Mouse (Mus musculus) MEL (cell line): ENCODE results near the gene Gnao1. TPM values are rescaled to one million over a fixed set of nuclear protein-coding genes. Genes with fewer than 3 reads are reported as not detected.

Source experiments
- DNase-seq: peaks from one replicate; pipeline ENCODE4 v3.0.0; 2011; ENCODE audit warnings: low read depth, low spot score
- H3K27ac ChIP-seq: 2 replicates; pipeline ENCODE4 v1.5.1; 2012; ENCODE audit warnings: low read depth, mild to moderate bottlenecking, control low read depth, low read length, moderate library complexity; ENCODE audit not compliant: control insufficient read depth
- H3K27me3 ChIP-seq, 2 experiments: fragments of 150-350 bp in 1 of 2; sonication (generic) in 1 of 2; 2 replicates each; pipeline ENCODE4 v1.6.1; 2012; ENCODE audit warnings: low read length in 2 of 2, mild to moderate bottlenecking in 2 of 2, improper control_type of control experiment in 1 of 2, moderate library complexity in 1 of 2; ENCODE audit not compliant: insufficient read depth in 2 of 2, control insufficient read depth in 1 of 2
- H3K36me3 ChIP-seq, 2 experiments: 2 replicates each; pipeline ENCODE4 v1.6.1; 2012 to 2014; ENCODE audit warnings: low read length in 2 of 2, improper control_type of control experiment in 1 of 2, inconsistent platforms in 1 of 2, mild to moderate bottlenecking in 1 of 2; ENCODE audit not compliant: insufficient read depth in 2 of 2, control insufficient read depth in 1 of 2
- H3K4me1 ChIP-seq, 2 experiments: fragments of 150-350 bp in 1 of 2; sonication (generic) in 1 of 2; 2 replicates each; pipeline ENCODE4 v1.6.1; 2012; ENCODE audit warnings: low read length in 2 of 2, improper control_type of control experiment in 1 of 2, mild to moderate bottlenecking in 1 of 2; ENCODE audit not compliant: insufficient read depth in 2 of 2, control insufficient read depth in 1 of 2
- H3K4me3 ChIP-seq, 2 experiments: fragments of 150-350 bp in 1 of 2; sonication (generic) in 1 of 2; 2 replicates each; pipeline ENCODE4 v1.5.1; 2012; ENCODE audit warnings: low read depth in 2 of 2, low read length in 2 of 2, mild to moderate bottlenecking in 2 of 2, moderate library complexity in 2 of 2, control low read depth in 1 of 2, improper control_type of control experiment in 1 of 2; ENCODE audit not compliant: control insufficient read depth in 1 of 2, insufficient read depth in 1 of 2
- H3K79me2 ChIP-seq: 2 replicates; pipeline ENCODE4 v1.6.1; 2012; ENCODE audit warnings: mild to moderate bottlenecking, low read length, moderate library complexity; ENCODE audit not compliant: control insufficient read depth, poor library complexity, insufficient read depth
- H3K9ac ChIP-seq: 2 replicates; pipeline ENCODE4 v1.6.1; 2012; ENCODE audit warnings: low read depth, mild to moderate bottlenecking, control low read depth, low read length, moderate library complexity; ENCODE audit not compliant: control insufficient read depth, poor library complexity, severe bottlenecking
- H3K9me3 ChIP-seq: fragments of 150-350 bp; sonication (generic); replicated peaks from 2 replicates; pipeline ENCODE4 v1.6.1; 2012; ENCODE audit warnings: mild to moderate bottlenecking, low read length, improper control_type of control experiment, moderate library complexity; ENCODE audit not compliant: insufficient read depth
- CTCF ChIP-seq, 3 experiments: IDR thresholded peaks in 2 of 3; conservative IDR thresholded peaks in 1 of 3; 2 replicates each; pipeline ENCODE4 v1.5.1; 2011 to 2012; ENCODE audit warnings: low read length in 3 of 3, low read depth in 2 of 3, mild to moderate bottlenecking in 2 of 3, improper control_type of control experiment in 1 of 3, inconsistent platforms in 1 of 3, mixed read lengths in 1 of 3, moderate library complexity in 1 of 3; ENCODE audit not compliant: control insufficient read depth in 1 of 3, insufficient read depth in 1 of 3, poor library complexity in 1 of 3, severe bottlenecking in 1 of 3
- E2F4 ChIP-seq: IDR thresholded peaks from 2 replicates; pipeline ENCODE4 v1.6.1; 2011; ENCODE audit warnings: low read depth, low read length, improper control_type of control experiment, borderline replicate concordance
- ELF1 ChIP-seq: IDR thresholded peaks from 2 replicates; pipeline ENCODE4 v1.6.1; 2014; ENCODE audit warnings: low read depth, mild to moderate bottlenecking, inconsistent platforms, low read length, improper control_type of control experiment, moderate library complexity
- ETS1 ChIP-seq: IDR thresholded peaks from 2 replicates; pipeline ENCODE4 v1.6.1; 2012; ENCODE audit warnings: low read depth, mild to moderate bottlenecking, inconsistent platforms, low read length, improper control_type of control experiment, moderate library complexity
- HCFC1 ChIP-seq: IDR thresholded peaks from 2 replicates; pipeline ENCODE4 v1.6.1; 2012; ENCODE audit warnings: low read depth, mild to moderate bottlenecking, inconsistent platforms, low read length, improper control_type of control experiment, moderate library complexity
- JUND ChIP-seq: IDR thresholded peaks from 2 replicates; pipeline ENCODE4 v1.6.1; 2011; ENCODE audit warnings: low read depth, mild to moderate bottlenecking, improper control_type of control experiment, low read length
- KAT2A ChIP-seq: conservative IDR thresholded peaks from 2 replicates; pipeline ENCODE4 v1.6.1; 2012; ENCODE audit warnings: low read depth, low read length, improper control_type of control experiment, inconsistent platforms
- MAFK ChIP-seq: IDR thresholded peaks from 2 replicates; pipeline ENCODE4 v1.6.1; 2011; ENCODE audit warnings: low read depth, mild to moderate bottlenecking, low read length, improper control_type of control experiment, borderline replicate concordance
- MAX ChIP-seq: IDR thresholded peaks from 2 replicates; pipeline ENCODE4 v1.6.1; 2011; ENCODE audit warnings: low read length, improper control_type of control experiment
- MEF2A ChIP-seq: IDR thresholded peaks from 2 replicates; pipeline ENCODE4 v1.6.1; 2014; ENCODE audit warnings: low read depth, mild to moderate bottlenecking, inconsistent platforms, low read length, improper control_type of control experiment; ENCODE audit not compliant: poor library complexity, insufficient replicate concordance, severe bottlenecking; ENCODE audit errors: extremely low read depth
- MYB ChIP-seq: IDR thresholded peaks from 2 replicates; pipeline ENCODE4 v1.6.1; 2011; ENCODE audit warnings: mild to moderate bottlenecking, low read depth, low read length, improper control_type of control experiment
- NELFE ChIP-seq: IDR thresholded peaks from 2 replicates; pipeline ENCODE4 v1.6.1; 2011; ENCODE audit warnings: low read depth, low read length, improper control_type of control experiment
- NRF1 ChIP-seq: IDR thresholded peaks from 2 replicates; pipeline ENCODE4 v1.6.1; 2014; ENCODE audit warnings: low read depth, mild to moderate bottlenecking, inconsistent platforms, low read length, improper control_type of control experiment, moderate library complexity; ENCODE audit not compliant: poor library complexity, insufficient read depth, severe bottlenecking
- RCOR1 ChIP-seq: IDR thresholded peaks from 2 replicates; pipeline ENCODE4 v1.6.1; 2012; ENCODE audit warnings: low read depth, mild to moderate bottlenecking, inconsistent platforms, low read length, improper control_type of control experiment
- SIN3A ChIP-seq: IDR thresholded peaks from 2 replicates; pipeline ENCODE4 v1.6.1; 2012; ENCODE audit warnings: low read length, improper control_type of control experiment, inconsistent platforms
- SMC3 ChIP-seq: IDR thresholded peaks from 2 replicates; pipeline ENCODE4 v1.6.1; 2011; ENCODE audit warnings: low read depth, low read length, improper control_type of control experiment
- TAL1 ChIP-seq: IDR thresholded peaks from 2 replicates; pipeline ENCODE4 v1.6.1; 2012; ENCODE audit warnings: mild to moderate bottlenecking, inconsistent platforms, low read length, moderate library complexity, mixed read lengths
- TBP ChIP-seq: IDR thresholded peaks from 2 replicates; pipeline ENCODE4 v1.8.0; 2011; ENCODE audit warnings: low read depth, low read length, improper control_type of control experiment
- UBTF ChIP-seq: IDR thresholded peaks from 2 replicates; pipeline ENCODE4 v1.6.1; 2012; ENCODE audit warnings: low read depth, mild to moderate bottlenecking, inconsistent platforms, low read length, improper control_type of control experiment, moderate library complexity, borderline replicate concordance; ENCODE audit not compliant: insufficient read depth
- USF1 ChIP-seq: IDR thresholded peaks from 2 replicates; pipeline ENCODE4 v1.6.1; 2014; ENCODE audit warnings: low read depth, mild to moderate bottlenecking, inconsistent platforms, low read length, improper control_type of control experiment, moderate library complexity
- ZC3H11A ChIP-seq: IDR thresholded peaks from 2 replicates; pipeline ENCODE4 v1.6.1; 2012; ENCODE audit warnings: low read depth, mild to moderate bottlenecking, inconsistent platforms, low read length, improper control_type of control experiment
- ZKSCAN1 ChIP-seq: IDR thresholded peaks from 2 replicates; pipeline ENCODE4 v1.6.1; 2012; ENCODE audit warnings: low read depth, mild to moderate bottlenecking, inconsistent platforms, low read length, improper control_type of control experiment, moderate library complexity
- ZNF384 ChIP-seq: IDR thresholded peaks from 2 replicates; pipeline ENCODE4 v1.6.1; 2012; ENCODE audit warnings: low read depth, mild to moderate bottlenecking, inconsistent platforms, low read length, improper control_type of control experiment
- polyA plus RNA-seq, 2 experiments: library from polyadenylated mRNA; stranded (reverse) in 1 of 2; unstranded in 1 of 2; fragments of >175 nt in 1 of 2; fragments of >200 nt in 1 of 2; gene quantifications; 2 replicates each; pipeline versions ENCODE4 v1.2.1 to v1.2.4; 2012; ENCODE audit warnings: low replicate concordance in 2 of 2, low read depth in 1 of 2; ENCODE audit not compliant: insufficient read length in 2 of 2, insufficient read depth in 1 of 2, missing spikeins in 1 of 2
- total RNA-seq: library from RNA; depleted of rRNA; stranded (reverse); fragments of 300-350 nt; gene quantifications from 2 replicates; pipeline ENCODE4 v1.2.3, GENCODE M21; 2012

Gnao1 gene
- total and polyA plus RNA-seq, 3 experiments = 0.03 TPM; not detected in 2

- TF ChIP-seq MAX = no peak
Observed at GRCm38 (mm10) chr8:93981679-93982215, 172.0 kb downstream of the Gnao1 start (continued).

- TF ChIP-seq TBP (no peak), USF1 (no peak), CTCF (IDR thresholded peaks at IDR 0.05 in 2 of 3, conservative IDR thresholded peaks at IDR 0.05 in 1 of 3; ENCODE audit: control insufficient read depth in 1 of 3, insufficient read depth in 1 of 3, low read depth in 2 of 3, low read length in 3 of 3, poor library complexity in 1 of 3, severe bottlenecking in 1 of 3) (peak in 2 of 3 experiments; percentile 6 to 10; a peak in 1 of 6 replicates), HCFC1 (no peak), SMC3 (no peak), ELF1 (no peak), MYB (no peak), ZKSCAN1 (no peak), NELFE (no peak)
- H3K9me3 ChIP-seq = no peaks in the 10 kb centered on the region
- no peaks in the 10 kb centered on the region for H3K79me2 ChIP-seq
- H3K9ac ChIP-seq = no peak overlapping the region
- H3K4me1 ChIP-seq = no peaks in the 10 kb centered on the region; a peak in 1 of 4 replicates
- H3K4me3 ChIP-seq = no peak overlapping the region
- no peak overlapping the region for H3K27ac ChIP-seq
- DNase-seq = no peak
- H3K27me3 ChIP-seq = no peaks in the 10 kb centered on the region
- peaks cover 0 to 34% of the 10 kb centered on the region in 2 experiments; a peak in 2 of 4 replicates for H3K36me3 ChIP-seq
Observed at GRCm38 (mm10) chr8:93983827-93984226, 174.1 kb downstream of the Gnao1 start.

GRCm38 (mm10) chr8:93984731-93985130, 175.0 kb downstream of the Gnao1 start:
- Histone ChIP-seq H3K36me3 (peaks cover 0 to 38% of the 10 kb centered on the region in 2 experiments; a peak in 2 of 4 replicates), H3K4me3 (no peak overlapping the region), H3K4me1 (no peaks in the 10 kb centered on the region; a peak in 1 of 4 replicates), H3K79me2 (no peaks in the 10 kb centered on the region), H3K9me3 (no peaks in the 10 kb centered on the region), H3K27me3 (no peaks in the 10 kb centered on the region), H3K9ac (no peak overlapping the region), H3K27ac (no peak overlapping the region)
- DNase-seq = no peak
- TF ChIP-seq ETS1 (no peak), RCOR1 (no peak), KAT2A (no peak), E2F4 (no peak), ZC3H11A (no peak), ZKSCAN1 (no peak), MAX (no peak), NRF1 (no peak), JUND (no peak), USF1 (no peak), MEF2A (no peak), HCFC1 (no peak), SIN3A (no peak), MAFK (no peak), UBTF (no peak), ZNF384 (no peak), TAL1 (no peak)
